In the genomic region with DNA sequence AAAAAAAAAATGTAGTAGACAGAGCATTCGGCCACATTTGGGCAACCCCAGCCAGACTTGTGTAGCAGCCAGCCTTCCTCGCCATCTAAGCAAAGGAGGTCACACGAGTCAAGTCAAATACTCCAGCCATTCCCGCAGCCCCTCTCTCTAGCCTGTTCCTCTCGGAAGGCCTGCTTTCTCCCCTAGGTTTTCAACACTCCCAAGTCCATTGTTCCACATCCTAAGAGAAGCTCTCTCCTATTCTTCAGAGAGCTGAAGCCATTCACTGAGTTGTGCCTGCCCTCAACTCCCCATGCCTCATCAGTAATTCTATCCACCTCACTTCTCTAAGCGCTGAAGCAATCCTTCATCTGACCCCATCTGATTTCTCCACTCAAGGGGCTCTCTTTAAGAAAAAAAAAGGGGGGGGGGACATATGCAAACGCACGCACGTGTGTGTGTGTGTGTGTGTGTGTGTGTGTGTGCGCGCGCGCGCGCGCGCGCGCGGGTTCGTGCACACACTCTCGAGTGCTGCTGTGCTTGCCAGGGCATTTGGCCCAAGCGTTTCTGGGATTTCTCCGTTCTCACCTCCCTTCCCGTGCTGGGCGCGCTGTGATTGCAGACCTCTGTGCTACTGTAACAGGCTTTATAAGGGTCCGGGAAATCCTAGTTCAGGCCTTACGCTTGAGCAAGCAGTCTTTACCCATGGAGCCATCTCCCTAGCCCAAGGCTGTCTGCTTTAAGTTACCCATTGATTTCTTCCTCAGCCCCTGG, we compare ENCODE assay signal across 9 mouse cellular contexts. TPM values are rescaled to one million over a fixed set of nuclear protein-coding genes. Genes with fewer than 3 reads are reported as not detected.
A peak's percentile ranks its signal among the peaks of the same experiment; 100 is the strongest.
DNase-seq lines count a peak whose midpoint lies in the region; ATAC-seq and TF ChIP-seq lines count a peak whose summit lies in the region.
"Had no signal": no experiment of that assay in that cellular context is flagged by ENCODE, and none has a peak within 500 bp of the region (broad histone marks: within the 10 kb centered on the region; RNA-seq: fewer than 3 reads in every experiment).

No protein-coding gene starts in this region.

- WGBS in heart, adult 2 months: 39% methylated on average over 29 of the region's 29 CpGs
- 22% methylated on average over 29 of the region's 29 CpGs for WGBS in heart, embryonic 15.5 days
- 6% methylated on average over 28 of the region's 29 CpGs for WGBS in midbrain, embryonic 13.5 days

- no peak; the same call in 1 of the 2 replicates for ATAC-seq in heart, embryonic 15.5 days (replicated peaks; ENCODE audit: insufficient number of reproducible peaks, insufficient read depth, low FRiP score, low read depth)
- peak; percentile 57 for ATAC-seq in midbrain, embryonic 13.5 days
- ATAC-seq in erythroblast, adult 5-6 weeks (replicated peaks; ENCODE audit: low FRiP score, poor library complexity, severe bottlenecking): no peak

- H3K9me3 ChIP-seq in heart, embryonic 15.5 days (replicated peaks): no peaks in the 10 kb centered on the region
- H3K9me3 ChIP-seq in midbrain, embryonic 13.5 days: no peaks in the 10 kb centered on the region; the same call in 1 of the 2 replicates

- no peaks in the 10 kb centered on the region for H3K79me2 ChIP-seq in heart, adult 2 months (replicated peaks; ENCODE audit: control insufficient read depth, insufficient read depth, low read length)

- no peak for TF ChIP-seq EP300 in heart, adult 2 months (IDR thresholded peaks at IDR 0.05; ENCODE audit: insufficient read depth, low read depth, low read length)

- no peak overlapping the region for H3K27ac ChIP-seq in heart, adult 2 months
- 0 out of 2 replicates have a peak overlapping the region, but pooled peaks have one; percentile 38 for H3K27ac ChIP-seq in heart, embryonic 15.5 days
- 0 out of 2 replicates have a peak overlapping the region, but pooled peaks have one; percentile 26 for H3K27ac ChIP-seq in midbrain, embryonic 13.5 days

- intact Hi-C loops in heart, adult 2 months (cut with DNase I): loop anchor here (10.0 kb wide), 1 partner anchor 52 kb away; no protein-coding TSS in a partner anchor
- intact Hi-C loops in heart, postnatal 36 days (cut with DNase I): loop anchor here (2.0 kb wide), 1 partner anchor 26 kb away; no protein-coding TSS in a partner anchor

- TF ChIP-seq CTCF in heart, adult 2 months (IDR thresholded peaks at IDR 0.05): no peak

- no peak overlapping the region for H3K9ac ChIP-seq in heart, adult 2 months (ENCODE audit: low read depth, low read length)
- 0 out of 2 replicates have a peak overlapping the region, but pooled peaks have one; percentile 1 for H3K9ac ChIP-seq in heart, embryonic 15.5 days
- peak overlapping the region; percentile 54 for H3K9ac ChIP-seq in midbrain, embryonic 13.5 days (replicated peaks)

- no peaks in the 10 kb centered on the region for H3K36me3 ChIP-seq in heart, adult 2 months (ENCODE audit: control insufficient read depth, insufficient read depth, low read length)
- H3K36me3 ChIP-seq in heart, embryonic 15.5 days: no peaks in the 10 kb centered on the region
- no peaks in the 10 kb centered on the region for H3K36me3 ChIP-seq in midbrain, embryonic 13.5 days

- DNase-seq in heart, adult 2 months: peak in 1 of 2 experiments; percentile 24
- no peak for DNase-seq in heart, postnatal 36 days
- DNase-seq in cerebellum, adult 8-10 months: peak; percentile 15
- no peak for DNase-seq in layer of hippocampus, adult 18-20 months (ENCODE audit: low spot score in 2 of 2)
- no peak for DNase-seq in urinary bladder, postnatal 10 days (ENCODE audit: low spot score)

- H3K4me2 ChIP-seq in heart, embryonic 15.5 days: peak overlapping the region; percentile 92
- peak overlapping the region; percentile 94 for H3K4me2 ChIP-seq in midbrain, embryonic 13.5 days (replicated peaks)

- H3K4me3 ChIP-seq in heart, adult 2 months: peak overlapping the region; percentile 16; the same call in 1 of the 2 replicates
- peak overlapping the region; percentile 26 for H3K4me3 ChIP-seq in heart, embryonic 15.5 days
- H3K4me3 ChIP-seq in midbrain, embryonic 13.5 days (replicated peaks): peak overlapping the region; percentile 61

- H3K27me3 ChIP-seq in heart, adult 2 months (ENCODE audit: control insufficient read depth, insufficient read depth, low read length): no peaks in the 10 kb centered on the region
- no peaks in the 10 kb centered on the region for H3K27me3 ChIP-seq in heart, embryonic 15.5 days
- H3K27me3 ChIP-seq in midbrain, embryonic 13.5 days: peaks cover 23% of the 10 kb centered on the region

- TF ChIP-seq POLR2A in heart, adult 2 months (IDR thresholded peaks at IDR 0.05; ENCODE audit: insufficient read depth, low read depth, low read length): no peak

- peaks cover 1% of the 10 kb centered on the region; the same call in 1 of the 2 replicates for H3K4me1 ChIP-seq in heart, adult 2 months (ENCODE audit: control insufficient read depth, insufficient read depth, low read length)
- H3K4me1 ChIP-seq in heart, embryonic 15.5 days (replicated peaks): peaks cover 30% of the 10 kb centered on the region
- H3K4me1 ChIP-seq in midbrain, embryonic 13.5 days (replicated peaks): peaks cover 23% of the 10 kb centered on the region

RNA-seq across cellular contexts. Expression of gene Gipc2, which starts 0.8 kb away (rescaled TPM):
- total RNA-seq in heart, adult 2 months (2021): 1 to 10 TPM; 3.5 to 6.1 TPM
- polyA plus RNA-seq in heart, adult 2 months (2012; rRNA removed): 4.8 and 5.2 TPM in 2 replicates
- 1 to 10 TPM; 3.5 to 3.6 TPM for total RNA-seq in heart, postnatal 36 days (2021)
- 4.6 and 5.0 TPM in 2 replicates for polyA plus RNA-seq in heart, embryonic 15.5 days (2015; fragmentation: Nextera tagmentation; extraction: Ambion mirVana)
- polyA plus RNA-seq in midbrain, embryonic 13.5 days (2015; fragmentation: Nextera tagmentation; extraction: Ambion mirVana): 3.4 and 5.3 TPM in 2 replicates
- 1 to 10 TPM; 1.1 to 1.4 TPM for total RNA-seq in layer of hippocampus, adult 18-20 months (2021)
- not detected in 2 replicates for total RNA-seq in erythroblast, adult 5-6 weeks (2015; ENCODE audit: low replicate concordance)
- total RNA-seq in erythroblast, adult 5-6 weeks (2017; ENCODE audit: low replicate concordance): 2.4 and 4.7 TPM in 2 replicates
- polyA plus RNA-seq: erythroblast, embryonic 14.5 days had no signal

RNA-seq across cellular contexts. Expression of gene Dnajb4, which starts 43.2 kb away (rescaled TPM):
- total RNA-seq in heart, adult 2 months (2021): 100 to 1,000 TPM in 1 of 2 experiments, 10 to 100 TPM in 1; 98.4 to 102 TPM
- 18.1 and 43.8 TPM in 2 replicates for polyA plus RNA-seq in heart, adult 2 months (2012; rRNA removed)
- 100 to 1,000 TPM in 1 of 2 experiments, 10 to 100 TPM in 1; 98.1 to 111 TPM for total RNA-seq in heart, postnatal 36 days (2021)
- 44.4 and 50.3 TPM in 2 replicates for polyA plus RNA-seq in heart, embryonic 15.5 days (2015; fragmentation: Nextera tagmentation; extraction: Ambion mirVana)
- polyA plus RNA-seq in midbrain, embryonic 13.5 days (2015; fragmentation: Nextera tagmentation; extraction: Ambion mirVana): 33.9 and 37.8 TPM in 2 replicates
- total RNA-seq in layer of hippocampus, adult 18-20 months (2021): 10 to 100 TPM; 68.7 to 75.7 TPM
- total RNA-seq in erythroblast, adult 5-6 weeks (2015; ENCODE audit: low replicate concordance): 166 and 217 TPM in 2 replicates
- 316 and 353 TPM in 2 replicates for total RNA-seq in erythroblast, adult 5-6 weeks (2017; ENCODE audit: low replicate concordance)

RNA-seq across cellular contexts. Expression of gene Fubp1, which starts 43.3 kb away (rescaled TPM):
- 10 to 100 TPM; 54.2 to 58.0 TPM for total RNA-seq in heart, adult 2 months (2021)
- polyA plus RNA-seq in heart, adult 2 months (2012; rRNA removed): 39.4 and 61.3 TPM in 2 replicates
- total RNA-seq in heart, postnatal 36 days (2021): 10 to 100 TPM; 50.8 to 56.1 TPM
- 106 and 115 TPM in 2 replicates for polyA plus RNA-seq in heart, embryonic 15.5 days (2015; fragmentation: Nextera tagmentation; extraction: Ambion mirVana)
- polyA plus RNA-seq in midbrain, embryonic 13.5 days (2015; fragmentation: Nextera tagmentation; extraction: Ambion mirVana): 353 and 372 TPM in 2 replicates
- total RNA-seq in layer of hippocampus, adult 18-20 months (2021): 100 to 1,000 TPM; 111 to 115 TPM
- 48.9 and 97.6 TPM in 2 replicates for total RNA-seq in erythroblast, adult 5-6 weeks (2015; ENCODE audit: low replicate concordance)
- total RNA-seq in erythroblast, adult 5-6 weeks (2017; ENCODE audit: low replicate concordance): 108 and 142 TPM in 2 replicates
